Mouse (Mus musculus) T-helper 17 cell (primary cell): Measurements from ENCODE around the gene Otud1.

ENCODE experiments used
- in situ Hi-C, 2 experiments: fragments of 300-600 bp; cut with MboI, MseI; formaldehyde crosslinking; loops; 1 replicate in 1 of 2; 2 replicates in 1 of 2; pipeline ENCODE4 v1.15.1; 2025; ENCODE audit warnings: high pct_unique_total_duplicates in 2 of 2

Otud1 gene

DNA sequence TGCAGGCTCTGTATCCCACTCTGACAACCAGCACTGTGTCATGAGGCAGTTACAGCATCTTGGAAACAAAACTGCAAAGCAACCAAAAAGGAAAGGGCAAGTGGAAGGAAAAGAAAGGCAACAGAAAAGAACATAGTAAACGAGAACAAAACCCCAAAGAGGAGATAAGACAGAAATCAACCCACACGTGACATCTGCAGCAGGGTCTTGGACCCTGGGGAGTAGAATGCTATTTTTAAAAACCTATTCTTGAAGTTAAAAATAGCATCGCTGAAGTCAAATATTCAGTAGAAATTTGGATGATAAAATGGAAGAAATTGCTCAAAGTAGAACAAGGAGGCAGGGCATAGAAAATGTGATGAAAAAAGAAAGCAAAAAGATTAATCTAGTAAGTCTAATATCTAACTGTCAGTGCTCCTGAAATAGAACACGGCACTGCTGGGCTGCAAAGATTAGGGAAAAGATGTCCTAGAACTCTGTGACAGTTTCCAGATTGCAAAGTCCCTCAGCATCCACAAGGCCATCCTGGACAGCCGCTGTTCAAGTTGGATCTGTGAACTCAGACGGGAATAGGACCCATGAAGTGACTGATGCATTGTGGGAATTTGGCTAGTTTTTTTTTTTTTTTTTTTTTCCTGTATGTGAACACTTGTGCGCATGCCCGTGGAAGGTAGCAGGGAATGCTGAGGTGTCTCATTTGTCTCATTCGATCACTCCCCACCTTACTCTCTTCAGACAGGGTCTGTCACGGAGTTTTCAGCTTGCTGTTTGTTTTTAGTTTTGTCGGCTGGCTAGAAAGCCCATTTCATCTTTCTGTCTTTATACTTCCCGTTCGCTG is 13.5 kb downstream of the Otud1 start:
- in situ Hi-C loops: no loop called here

DNA sequence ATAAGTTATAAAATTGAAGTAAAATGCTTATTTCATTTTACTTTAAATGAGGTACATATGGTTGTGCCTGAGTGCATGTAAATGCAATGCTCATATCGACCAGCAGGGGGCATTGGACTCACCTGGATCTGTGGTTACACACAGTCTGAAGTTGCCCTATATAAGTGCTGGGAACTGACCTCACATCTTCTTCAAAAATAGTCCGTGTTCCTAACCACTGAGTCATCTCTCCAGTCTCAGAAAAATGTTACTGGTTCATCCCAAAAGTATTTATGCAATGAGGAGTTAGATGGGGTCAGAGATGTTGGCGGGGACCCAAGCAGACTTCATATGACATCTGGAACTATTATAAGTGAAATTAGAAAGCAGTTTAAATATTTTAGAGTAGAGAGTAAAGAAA is 25.4 kb downstream of the Otud1 start:
- in situ Hi-C loops: no loop called here

DNA sequence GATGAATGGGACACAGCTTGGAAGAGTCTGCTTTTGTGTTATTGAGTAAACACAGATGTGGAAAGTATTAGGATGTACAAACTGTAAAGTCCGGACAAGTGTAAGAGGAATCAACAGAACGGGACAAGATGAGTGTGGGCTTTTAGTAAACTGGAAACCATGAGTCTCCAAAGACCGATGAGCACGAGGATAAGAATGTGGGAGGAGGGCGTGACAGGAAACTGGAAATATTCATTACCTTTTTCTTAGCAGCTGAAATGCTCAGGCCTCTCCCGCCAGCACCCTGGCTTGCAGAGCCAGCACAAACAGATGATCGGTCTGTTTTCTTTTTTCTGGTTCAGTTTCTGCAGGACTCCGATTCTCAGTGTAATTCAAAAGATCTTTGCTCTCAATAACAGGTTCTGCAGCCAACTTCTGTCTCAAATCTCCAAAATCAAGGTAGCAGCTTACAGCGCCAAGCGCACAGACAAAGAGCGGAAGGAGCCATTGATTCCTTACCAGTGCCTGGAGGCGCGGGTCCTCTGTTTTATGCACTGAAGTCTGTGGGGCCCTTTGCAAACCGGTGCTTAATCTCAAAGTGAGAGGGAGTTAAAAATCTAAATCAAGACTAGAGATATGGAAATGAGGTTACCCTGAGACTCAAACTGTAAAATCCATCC is 28.1 kb downstream of the Otud1 start:
- in situ Hi-C loops: no loop called here

DNA sequence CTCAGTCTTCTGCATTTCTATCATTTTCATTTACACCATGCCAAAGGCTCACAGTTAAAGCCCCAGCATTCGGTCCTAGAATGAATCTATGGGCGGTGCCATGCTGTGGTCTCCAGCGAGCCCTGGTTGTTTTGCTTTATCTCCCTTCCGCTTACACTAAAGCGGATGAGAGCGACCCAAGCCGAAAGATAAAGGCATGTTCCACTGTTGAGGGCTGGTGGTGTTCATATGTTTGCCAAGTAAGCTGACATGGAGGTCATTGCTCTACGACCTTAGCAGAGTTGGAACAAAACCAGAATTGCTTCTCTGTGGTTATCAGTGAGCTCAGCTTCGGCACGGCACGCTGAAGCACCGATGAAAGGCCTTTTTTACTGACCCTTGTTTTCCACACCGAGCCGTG is 32.5 kb downstream of the Otud1 start:
- in situ Hi-C loops: no loop called here

DNA sequence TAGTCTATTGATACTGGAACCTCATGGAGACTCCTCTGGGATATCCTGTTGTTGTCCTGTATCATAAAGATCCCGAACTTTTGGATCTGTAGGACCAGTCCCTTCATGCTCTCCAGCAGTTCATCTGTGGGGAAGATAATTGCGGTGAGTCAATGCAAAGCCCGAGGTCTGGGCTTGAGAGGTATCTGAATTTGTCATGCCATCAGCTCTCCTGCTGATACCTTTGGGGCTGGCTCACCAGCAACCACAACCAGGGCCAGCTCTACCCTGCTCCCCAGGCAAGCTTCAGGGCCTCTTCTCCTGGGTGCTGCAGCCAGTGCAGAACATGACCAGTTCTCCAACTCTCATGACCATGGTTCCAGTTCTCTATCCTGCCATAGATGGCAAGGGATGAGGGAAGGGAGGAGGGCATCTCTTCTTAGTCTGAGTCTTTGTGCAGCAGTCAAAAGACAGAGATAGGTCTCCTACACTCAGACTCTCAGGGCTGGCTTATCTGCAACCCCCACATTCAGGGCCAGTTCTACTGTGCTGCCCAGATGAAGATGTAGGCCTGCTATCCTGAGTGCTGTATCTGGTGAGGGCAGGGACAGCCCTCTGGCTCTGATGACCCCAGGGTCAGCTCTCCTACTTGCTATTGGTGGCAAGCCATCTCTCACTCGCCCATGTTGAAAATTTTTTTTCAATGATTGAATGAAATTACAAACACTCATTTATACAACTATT is 42.2 kb downstream of the Otud1 start:
- in situ Hi-C loops: no loop called here

DNA sequence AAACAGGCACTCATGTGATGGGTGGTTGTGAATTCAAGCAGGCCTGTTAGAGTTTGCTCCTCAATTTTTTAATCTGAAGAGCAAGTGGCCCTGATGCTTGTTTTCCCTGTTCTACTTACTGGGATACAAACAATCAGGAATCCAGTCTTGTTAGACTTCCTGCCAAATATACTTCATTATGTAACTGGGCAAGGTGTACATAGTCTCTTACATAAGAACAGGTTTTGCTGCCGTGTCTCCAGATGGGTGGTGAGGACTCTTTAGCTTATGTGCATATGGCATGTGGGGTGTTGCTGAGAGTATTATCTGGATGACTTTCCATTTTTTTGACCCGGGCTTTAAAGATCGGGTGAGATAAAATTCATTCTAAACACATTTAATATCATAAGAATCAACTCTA is 43.8 kb downstream of the Otud1 start:
- in situ Hi-C loops: no loop called here

DNA sequence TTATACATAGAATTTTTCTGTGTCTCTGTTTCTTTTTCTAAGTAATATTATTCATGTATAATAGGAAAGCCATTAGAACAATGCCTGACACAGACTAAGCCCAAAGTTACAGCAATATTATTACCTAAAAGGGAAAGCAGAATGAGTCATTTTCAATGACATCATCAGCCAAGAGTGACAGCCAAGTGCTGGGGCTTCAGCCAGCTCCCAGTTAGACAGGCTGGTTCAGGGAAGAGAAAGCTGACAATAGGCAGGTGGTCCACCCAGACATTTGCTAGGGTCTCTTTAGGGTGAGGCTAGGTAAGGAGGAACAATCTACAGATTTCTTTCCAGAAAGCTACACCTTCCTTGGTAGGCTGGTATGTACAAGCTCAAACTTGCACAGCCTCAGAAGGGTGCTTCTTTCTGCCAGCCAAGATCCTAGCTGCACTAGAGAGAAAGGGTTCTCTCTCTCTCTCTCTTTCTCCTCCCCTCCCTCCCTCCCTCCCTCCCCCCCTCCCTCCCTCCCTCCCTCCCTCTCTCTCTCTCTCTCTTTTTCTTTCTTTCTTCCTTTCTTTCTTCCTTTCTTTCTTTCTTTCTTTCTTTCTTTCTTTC is 45.6 kb downstream of the Otud1 start:
- in situ Hi-C loops: no loop called here

DNA sequence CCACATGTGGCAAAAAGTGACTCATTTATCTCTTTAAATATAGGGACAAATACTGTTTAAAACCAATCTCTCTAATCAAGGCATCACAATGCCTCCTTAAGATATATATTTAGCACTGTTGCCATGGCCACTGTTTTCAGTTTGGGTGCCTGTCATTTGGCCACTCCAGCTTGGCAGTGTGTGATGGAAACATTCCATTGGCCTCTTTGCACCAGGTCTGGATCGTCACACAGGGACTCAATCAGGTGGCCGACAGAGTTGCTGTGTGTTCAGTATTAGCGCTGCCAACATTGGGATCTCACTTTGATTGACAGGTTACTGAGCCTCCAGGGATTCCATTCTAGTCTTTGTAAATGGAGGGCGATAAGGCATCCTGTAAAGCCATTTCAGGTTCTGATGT is 46.1 kb downstream of the Otud1 start:
- in situ Hi-C loops: no loop called here

DNA sequence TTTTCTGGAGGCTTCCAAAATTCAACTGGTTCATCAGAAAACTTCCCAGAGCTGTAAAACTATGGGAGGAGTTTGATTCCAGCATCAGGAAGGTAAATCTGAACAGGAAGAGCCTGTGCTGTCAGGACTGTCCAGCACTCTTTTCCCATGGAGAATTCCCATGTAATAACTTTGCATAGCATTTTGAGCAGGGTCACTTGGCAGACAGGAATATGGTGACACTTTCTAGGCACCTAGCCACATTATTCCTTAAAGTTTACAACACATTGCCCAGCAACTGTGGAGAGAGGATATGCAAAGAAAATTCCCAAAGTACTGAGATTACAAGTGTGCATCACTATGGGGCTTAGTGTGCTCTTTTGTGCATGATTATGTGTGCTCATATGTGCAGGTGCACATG is 46.7 kb downstream of the Otud1 start:
- in situ Hi-C loops: no loop called here

DNA sequence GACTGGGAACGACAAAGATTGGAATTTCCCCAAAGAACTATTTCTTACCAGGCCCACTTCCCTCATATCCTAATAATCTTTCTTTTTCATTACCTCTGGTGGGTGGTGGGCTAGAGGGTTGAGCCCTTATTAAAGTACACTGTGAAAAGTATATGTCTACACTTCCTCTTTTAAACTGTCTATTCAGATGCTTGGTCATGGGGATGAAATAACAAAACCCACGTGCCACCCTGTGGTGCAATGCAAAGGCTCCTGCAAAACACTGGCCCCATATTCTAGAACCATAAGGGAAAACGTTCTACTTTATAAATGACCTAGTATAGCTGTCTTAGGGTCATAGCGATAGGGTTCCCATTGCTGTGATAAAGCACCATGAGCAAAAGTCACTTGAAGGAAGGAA is 49.3 kb downstream of the Otud1 start:
- in situ Hi-C loops: no loop called here
